Mouse (Mus musculus) hindbrain, postnatal 0 days (tissue): ENCODE results near the gene Osgepl1. TPM values are rescaled to one million over a fixed set of nuclear protein-coding genes. Genes with fewer than 3 reads are reported as not detected.
"Not testable (repeated sequence)": the region's sequence is repeated elsewhere in the genome, so short reads cannot be mapped to it uniquely, and the experiment has no call there.

ENCODE experiments used
- ATAC-seq: fragments of 200-750 bp; cut with Nextera tagmentation; 2 replicates; pipeline ENCODE4 v1.8.0; 2017; ENCODE audit warnings: mild to moderate bottlenecking, moderate TSS enrichment, moderate library complexity
- DNase-seq: peaks from one replicate; pipeline ENCODE4 v3.0.0-alpha.2; 2015; ENCODE audit warnings: low spot score
- H3K27ac ChIP-seq: fragments of 300-500 bp; sonication (generic); 2 replicates; pipeline ENCODE4 v1.5.1; 2014; ENCODE audit warnings: mild to moderate bottlenecking
- H3K27me3 ChIP-seq: fragments of 300-500 bp; sonication (generic); 2 replicates; pipeline ENCODE4 v1.6.1; 2014; ENCODE audit warnings: low read length, mixed read lengths; ENCODE audit not compliant: insufficient read depth
- H3K36me3 ChIP-seq: fragments of 300-500 bp; sonication (generic); 2 replicates; pipeline ENCODE4 v1.6.1; 2014; ENCODE audit warnings: low read length, mixed read lengths; ENCODE audit not compliant: insufficient read depth
- H3K4me1 ChIP-seq: fragments of 300-500 bp; sonication (generic); 2 replicates; pipeline ENCODE4 v1.6.1; 2014; ENCODE audit warnings: antibody characterized with exemption, low read length, mixed read lengths; ENCODE audit not compliant: insufficient read depth
- H3K4me2 ChIP-seq: fragments of 300-500 bp; sonication (generic); 2 replicates; pipeline ENCODE4 v1.6.1; 2014; ENCODE audit warnings: low read depth, mild to moderate bottlenecking, low read length, moderate library complexity, mixed read lengths
- H3K4me3 ChIP-seq: fragments of 300-500 bp; sonication (generic); 2 replicates; pipeline ENCODE4 v1.5.1; 2014; ENCODE audit warnings: low read length
- H3K9ac ChIP-seq: fragments of 300-500 bp; sonication (generic); replicated peaks from 2 replicates; pipeline ENCODE4 v1.6.1; 2014; ENCODE audit warnings: mild to moderate bottlenecking, low read length, moderate library complexity, mixed read lengths
- H3K9me3 ChIP-seq: fragments of 300-500 bp; sonication (generic); 2 replicates; pipeline ENCODE4 v1.6.1; 2016; ENCODE audit warnings: low read length, mixed read lengths
- CTCF ChIP-seq: IDR thresholded peaks from 2 replicates; pipeline ENCODE4 v1.5.1; 2016; ENCODE audit warnings: antibody characterized with exemption, control low read depth, low read depth
- WGBS: fragments of 180-500 bp; shearing (Covaris S2); extraction: QIAGEN DNeasy Blood & Tissue Kit; methylation state at CpG from one replicate; pipeline ENCODE4 v1.1.7; 2014; 5-methylcytosine and 5-hydroxymethylcytosine counted together
- polyA plus RNA-seq: library from polyadenylated mRNA; unstranded; fragments of >200 nt; fragmentation: Nextera tagmentation; extraction: Ambion mirVana; gene quantifications from 2 replicates; pipeline ENCODE4 v1.2.1, GENCODE M21; 2015
- total RNA-seq: library from RNA; depleted of rRNA; stranded (reverse); fragments of >200 nt; gene quantifications from 2 replicates; pipeline ENCODE4 v1.2.3, GENCODE M21; 2014; rRNA removed

Gene Osgepl1
- total RNA-seq (7.6 and 8.3 TPM in 2 replicates), polyA plus RNA-seq (18.1 and 21.0 TPM in 2 replicates)

DNA sequence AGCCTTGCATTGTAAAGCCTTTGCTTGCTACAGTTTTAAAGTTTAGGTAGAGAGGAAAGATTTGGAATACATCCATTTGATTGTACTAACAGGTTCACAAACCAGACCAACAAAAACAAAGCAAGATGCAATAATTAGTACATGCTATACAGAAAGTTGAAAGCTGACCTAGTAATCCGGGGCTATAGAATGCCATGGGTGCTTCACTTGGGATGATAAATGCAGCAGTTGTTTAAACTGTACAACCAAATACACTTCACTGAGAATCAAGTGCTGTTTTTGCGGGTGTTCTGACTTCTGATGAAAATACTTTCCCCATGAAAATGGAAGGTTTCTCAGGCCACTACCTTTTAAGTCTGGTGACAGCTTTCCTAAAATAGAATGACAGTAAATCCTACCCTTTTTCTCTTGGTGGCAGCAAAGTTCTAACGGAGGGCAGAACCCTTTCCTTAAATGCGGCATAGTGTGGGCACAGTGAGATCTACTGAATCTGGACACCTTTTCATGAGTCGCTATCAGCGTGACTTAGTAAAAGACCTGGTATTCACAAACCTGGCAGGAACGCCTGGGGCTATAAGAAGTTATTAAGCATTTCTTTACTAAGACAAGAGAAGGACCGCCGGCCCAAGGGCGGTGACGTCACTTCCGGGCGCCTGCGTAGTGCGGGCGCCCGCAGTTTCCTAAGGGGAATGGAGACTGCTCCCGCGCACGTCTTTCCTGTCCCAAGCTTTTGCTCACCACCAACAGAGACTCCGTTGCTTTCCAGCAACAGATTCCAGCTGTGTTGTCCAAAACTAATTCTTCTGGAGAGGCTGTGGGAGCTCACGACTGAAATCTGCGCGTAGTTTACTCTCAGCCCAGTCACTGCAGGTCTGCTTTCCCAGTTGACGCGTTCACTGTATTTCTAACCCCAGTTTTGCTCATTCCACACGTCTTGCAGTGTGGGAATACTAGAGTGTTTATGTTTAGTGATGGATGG, at the start of gene Osgepl1:
Gene Osgepl1, plus strand, starts transcription at position 636 of the 979 bp plus-strand sequence.
- Histone ChIP-seq H3K36me3 (peaks cover 10% of the 10 kb centered on the region; the same call in 1 of the 2 replicates), H3K9me3 (no peaks in the 10 kb centered on the region), H3K4me1 (0 out of 2 replicates have a peak, but pooled peaks cover 5% of the 10 kb centered on the region), H3K27me3 (no peaks in the 10 kb centered on the region), H3K27ac (peak within 1 kb of the TSS; percentile 86), H3K4me2 (peak within 1 kb of the TSS; percentile 81), H3K9ac (peak within 1 kb of the TSS; percentile 78), H3K4me3 (peak within 1 kb of the TSS; percentile 76)
- DNase-seq: peak; percentile 94
- peak; percentile 99 for ATAC-seq
- TF ChIP-seq CTCF: peak; percentile 50
- 3% methylated on average over 27 of the region's 27 CpGs for WGBS

- H3K27me3 ChIP-seq, ATAC-seq, H3K4me2 ChIP-seq, H3K4me1 ChIP-seq, H3K9me3 ChIP-seq, DNase-seq, H3K4me3 ChIP-seq, H3K9ac ChIP-seq, H3K27ac ChIP-seq, H3K36me3 ChIP-seq: not testable (repeated sequence)
These were observed 48.3 kb upstream of the Osgepl1 start for GRCm38 (mm10) chr1:53264958-53265612.

GRCm38 (mm10) chr1:53269901-53270300, 43.5 kb upstream of the Osgepl1 start:
- Histone ChIP-seq H3K4me3 (no peak overlapping the region), H3K36me3 (no peaks in the 10 kb centered on the region)

DNA sequence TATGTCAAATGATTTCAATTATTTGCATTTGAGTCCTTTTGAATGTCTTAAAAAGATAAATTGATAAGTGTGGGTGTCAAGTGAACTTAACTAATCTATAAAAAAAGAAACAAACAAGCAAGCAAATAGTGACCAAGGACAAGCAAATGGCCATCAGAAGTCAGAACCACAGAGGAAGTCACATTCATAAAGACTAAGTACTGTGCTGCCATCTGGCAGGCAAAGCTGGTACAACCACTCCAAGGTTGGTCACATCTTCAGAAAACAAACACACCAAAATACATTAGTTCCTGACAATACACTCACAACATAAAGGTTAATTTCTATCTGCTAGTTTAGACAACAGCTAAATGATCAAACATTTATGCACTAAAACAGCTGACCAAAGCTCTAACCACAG, 40.8 kb upstream of the Osgepl1 start:
- Histone ChIP-seq H3K4me1 (no peaks in the 10 kb centered on the region), H3K9me3 (no peaks in the 10 kb centered on the region), H3K4me2 (no peak overlapping the region), H3K4me3 (no peak overlapping the region), H3K27ac (no peak overlapping the region), H3K27me3 (no peaks in the 10 kb centered on the region), H3K36me3 (no peaks in the 10 kb centered on the region), H3K9ac (no peak overlapping the region)
- ATAC-seq: peak; percentile 74
- peak; percentile 78 for DNase-seq
- TF ChIP-seq CTCF: peak; percentile 80

More at GRCm38 (mm10) chr1:53269901-53270300, 43.5 kb upstream of the Osgepl1 start:
- Histone ChIP-seq H3K9me3 (no peaks in the 10 kb centered on the region), H3K4me1 (no peaks in the 10 kb centered on the region), H3K9ac (no peak overlapping the region), H3K27me3 (no peaks in the 10 kb centered on the region), H3K27ac (no peak overlapping the region), H3K4me2 (no peak overlapping the region)
- 86% methylated on average over 3 of the region's 3 CpGs for WGBS
- DNase-seq (no peak), ATAC-seq (no peak)
- no peak for TF ChIP-seq CTCF

DNA sequence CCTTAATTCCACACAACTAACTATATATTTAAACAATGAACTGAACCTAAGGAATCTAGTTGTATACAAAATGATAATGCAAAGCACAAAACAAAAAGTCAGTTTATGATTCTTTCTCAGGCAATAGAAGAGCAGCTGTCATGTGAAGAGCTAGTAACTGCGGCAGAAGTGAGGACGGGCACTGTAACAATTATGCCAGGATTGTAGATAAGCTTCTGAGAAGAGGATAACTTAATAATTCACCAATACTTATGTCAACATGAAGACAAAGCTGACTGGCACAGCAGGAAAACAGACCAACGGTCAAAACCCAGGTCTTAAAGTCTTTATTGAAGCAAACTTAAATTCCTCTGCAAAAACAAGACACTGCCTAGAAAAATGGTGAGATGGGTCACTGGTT, 22.2 kb upstream of the Osgepl1 start:
- 80% methylated on average over 3 of the region's 3 CpGs for WGBS
- no peaks in the 10 kb centered on the region for H3K36me3 ChIP-seq
- H3K4me3 ChIP-seq: no peak overlapping the region
- no peaks in the 10 kb centered on the region for H3K4me1 ChIP-seq
- H3K4me2 ChIP-seq: no peak overlapping the region
- no peak overlapping the region for H3K27ac ChIP-seq
- H3K27me3 ChIP-seq: no peaks in the 10 kb centered on the region
- TF ChIP-seq CTCF: no peak
- no peak overlapping the region for H3K9ac ChIP-seq
- no peaks in the 10 kb centered on the region for H3K9me3 ChIP-seq
- no peak for DNase-seq
- ATAC-seq: no peak

DNA sequence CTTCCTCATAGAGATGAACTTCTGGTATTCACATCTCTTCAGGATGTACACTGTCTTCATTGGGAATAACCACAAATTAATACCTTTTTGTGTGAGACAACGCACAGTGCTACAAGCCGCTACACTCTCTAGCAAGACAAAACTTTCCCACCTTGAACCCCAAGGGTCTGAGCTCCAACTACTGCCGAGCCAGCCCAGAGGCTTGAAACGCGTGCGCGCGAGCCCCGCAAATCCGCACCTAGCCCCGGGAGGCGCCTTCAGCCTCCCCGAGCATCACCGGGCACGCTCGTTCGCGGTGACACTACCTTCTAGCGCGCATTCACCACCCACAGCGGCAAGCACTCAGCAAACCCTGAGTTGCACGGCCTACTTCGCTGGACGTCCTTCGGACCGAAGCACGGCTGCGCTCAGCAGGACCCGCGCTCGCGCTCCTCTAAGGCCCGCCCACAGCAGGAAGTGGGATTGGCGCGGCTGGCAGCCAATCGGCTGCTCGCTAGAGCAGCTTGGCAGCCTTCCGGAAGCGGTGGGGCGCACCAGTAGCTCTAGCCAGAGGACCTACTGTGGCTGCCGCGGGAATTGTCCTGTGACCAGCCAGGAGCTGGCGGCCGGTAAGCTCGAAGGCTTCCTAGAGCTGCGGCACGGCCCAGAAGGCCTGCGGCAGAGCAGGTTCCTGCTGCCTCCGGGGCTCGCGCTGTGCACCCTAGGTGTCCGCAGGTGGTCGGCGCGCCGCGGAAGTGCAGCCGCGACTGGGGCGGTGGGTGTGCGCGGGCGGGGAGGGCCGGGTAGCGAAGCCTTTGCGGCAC, 16.6 kb upstream of the Osgepl1 start, which contains the start of the genes Pms1, Ormdl1 and Gm28778:
Gene Pms1, minus strand, starts transcription at position 438 of the 803 bp plus-strand sequence.
Gene Ormdl1, plus strand, starts transcription at position 515 of the 803 bp plus-strand sequence.
Gene Gm28778, plus strand, starts transcription at position 531 of the 803 bp plus-strand sequence.
- H3K4me1 ChIP-seq: no peaks in the 10 kb centered on the region
- peak within 1 kb of the TSS; percentile 78 for H3K27ac ChIP-seq
- ATAC-seq (peak; percentile 100), DNase-seq (peak; percentile 97)
- H3K4me3 ChIP-seq: peak within 1 kb of the TSS; percentile 92
- H3K9ac ChIP-seq: peak within 1 kb of the TSS; percentile 65
- no peaks in the 10 kb centered on the region for H3K9me3 ChIP-seq
- TF ChIP-seq CTCF: peak; percentile 41
- H3K27me3 ChIP-seq: no peaks in the 10 kb centered on the region
- H3K36me3 ChIP-seq: no peaks in the 10 kb centered on the region
- H3K4me2 ChIP-seq: peak within 1 kb of the TSS; percentile 72
- WGBS: under 1% methylated on average over 60 of the region's 66 CpGs
